ENCODE assay signal across 19 mouse cellular contexts in the genomic region with DNA sequence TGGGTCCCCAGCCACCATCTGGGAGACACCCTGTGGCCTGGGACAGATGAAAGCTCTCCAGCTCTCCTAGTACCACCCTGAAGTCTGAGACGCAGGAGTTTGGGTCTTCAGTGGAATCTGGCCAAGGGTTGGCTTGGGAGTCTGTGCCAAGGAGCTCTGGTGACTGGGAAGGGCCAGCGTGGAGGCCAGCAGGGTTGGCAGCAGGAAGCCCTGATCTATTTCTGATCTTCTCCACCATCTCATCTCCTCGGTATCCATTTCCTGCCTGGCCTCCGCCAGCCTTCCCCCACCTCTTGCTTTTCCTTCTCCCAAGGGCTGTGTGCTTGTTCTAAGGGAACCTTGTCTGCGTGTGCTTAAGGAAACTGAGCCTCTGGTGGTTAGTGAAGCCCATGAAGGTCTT. TPM values are rescaled to one million over a fixed set of nuclear protein-coding genes. Genes with fewer than 3 reads are reported as not detected.
A peak's percentile ranks its signal among the peaks of the same experiment; 100 is the strongest.
DNase-seq lines count a peak whose midpoint lies in the region; TF ChIP-seq lines count a peak whose summit lies in the region.
"Had no signal": no experiment of that assay in that cellular context is flagged by ENCODE, and none has a peak within 500 bp of the region (broad histone marks: within the 10 kb centered on the region; RNA-seq: fewer than 3 reads in every experiment).

No protein-coding gene starts in this region.

- H3K4me3 ChIP-seq in gastrocnemius, adult 2 months = peak overlapping the region; percentile 53
- H3K4me3 ChIP-seq: embryonic facial prominence, embryonic 12.5 days; forebrain, embryonic 15.5 days; heart, adult 2 months; heart, embryonic 15.5 days; intestine, embryonic 15.5 days had no signal

- peak overlapping the region; percentile 84 for H3K27ac ChIP-seq in gastrocnemius, adult 2 months
- H3K27ac ChIP-seq: embryonic facial prominence, embryonic 12.5 days; forebrain, embryonic 15.5 days; heart, adult 2 months; heart, embryonic 15.5 days; hindbrain, embryonic 14.5 days; intestine, embryonic 15.5 days had no signal

- TF ChIP-seq CTCF in gastrocnemius, adult 2 months (IDR thresholded peaks at IDR 0.05) = no peak

- DNase-seq in cerebellum, adult 18-20 months = peak; percentile 30 to 36
- no peak for DNase-seq in cerebellum, adult 8-10 months
- DNase-seq in lung, postnatal 10 days = peak; percentile 28
- no peak for DNase-seq in lung, adult 18-20 months
- peak; percentile 80 for DNase-seq in gastrocnemius, adult 2 months
- DNase-seq in Muller cell, postnatal 12 days (ENCODE audit: inconsistent ontology term) = no peak
- DNase-seq in right cerebral cortex, postnatal 36 days (ENCODE audit: low spot score in 2 of 2) = no peak
- DNase-seq: adrenal gland, postnatal 25 days; heart, adult 2 months; heart, postnatal 14 days; kidney, adult 18-20 months had no signal

- intact Hi-C loops in gastrocnemius, adult 2 months (cut with DNase I) = no loop called here

RNA-seq across cellular contexts. Expression of gene Ppp4r4, which starts 33.3 kb away (rescaled TPM):
- total RNA-seq in gastrocnemius, adult 2 months (2021) = under 1 TPM; 0.25 to 0.31 TPM

RNA-seq across cellular contexts. Expression of gene Ifi27l2b, which starts 41.7 kb away (rescaled TPM):
- total RNA-seq in gastrocnemius, adult 2 months (2021) = not detected
- total RNA-seq: adrenal gland, adult 18-20 months; adrenal gland, postnatal 25 days; heart, adult 2 months; heart, postnatal 14 days; hematopoietic stem cell, adult 5-6 weeks; MEL had no signal

RNA-seq across cellular contexts. Expression of gene Ifi27l2a, which starts 55.3 kb away (rescaled TPM):
- 10 to 100 TPM in 1 of 2 experiments, 1 to 10 TPM in 1; 5.9 to 11.1 TPM for total RNA-seq in gastrocnemius, adult 2 months (2021)

Comparison
In these comparisons a context has a peak if more than half of its experiments do, and no peak if none do; other contexts are left out.
1. DNase-seq: peak in cerebellum, adult 18-20 months (2 of 2), lung, postnatal 10 days (single experiment) and gastrocnemius, adult 2 months (single experiment); none in cerebellum, adult 8-10 months (single experiment), lung, adult 18-20 months (0 of 2), Muller cell, postnatal 12 days (single experiment) and right cerebral cortex, postnatal 36 days (0 of 2).